Mouse (Mus musculus): ENCODE results near the gene Tsga10ip. TPM values are rescaled to one million over a fixed set of nuclear protein-coding genes. Genes with fewer than 3 reads are reported as not detected.
"Not testable (repeated sequence)": the region's sequence is repeated elsewhere in the genome, so short reads cannot be mapped to it uniquely, and the experiment has no call there.

Gene Tsga10ip
- total and polyA plus RNA-seq, 3 experiments, result 0.87 to 0.89 TPM; not detected in 1

DNA sequence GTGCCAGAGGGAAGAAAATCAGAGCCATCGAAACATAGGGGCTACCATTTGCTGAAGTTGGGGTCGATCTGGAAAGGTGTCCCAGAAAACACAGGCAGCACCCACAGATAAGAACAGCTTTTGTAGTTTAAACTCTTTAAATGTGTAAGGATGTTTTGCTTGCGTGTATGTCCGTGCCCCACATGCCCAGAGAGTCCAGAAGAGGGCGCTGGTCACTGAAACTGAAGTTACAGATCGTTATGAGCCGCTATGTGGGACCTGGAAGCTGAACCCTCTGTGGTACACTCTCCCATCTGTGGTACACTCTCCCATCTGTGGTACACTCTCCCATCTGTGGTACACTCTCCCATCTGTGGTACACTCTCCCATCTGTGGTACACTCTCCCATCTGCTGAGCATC lies 4.8 kb upstream of the Tsga10ip start:
- peaks cover 9 to 26% of the 10 kb centered on the region in 2 experiments; a peak in 3 of 4 replicates for H3K4me1 ChIP-seq (ENCODE audit: control insufficient read depth in 1 of 2, insufficient read depth in 2 of 2)
- peak overlapping the region; percentile 63 to 83 (median 75) for H3K4me3 ChIP-seq (replicated peaks in 1 of 3; ENCODE audit: low read depth in 2 of 3, low read length in 2 of 3, poor library complexity in 1 of 3)
- H3K9me3 ChIP-seq (replicated peaks; ENCODE audit: low read length), result no peaks in the 10 kb centered on the region
- H3K27me3 ChIP-seq (replicated peaks), result no peaks in the 10 kb centered on the region
- dilution Hi-C loops (cut with MboI; ENCODE audit: extremely low pct_ligation_motif_present, extremely low pct_unique_long_range_greater_than_20kb, low sequenced_read_pairs) (no loop called here), in situ Hi-C loops (cut with MboI; ENCODE audit: low pct_ligation_motif_present, low pct_unique_long_range_greater_than_20kb, low sequenced_read_pairs) (no loop called here)
- peak overlapping the region; percentile 65 for H3K9ac ChIP-seq (ENCODE audit: insufficient read depth, low read depth)
- H3K79me2 ChIP-seq (replicated peaks; ENCODE audit: control insufficient read depth, extremely low read depth, insufficient read depth, poor library complexity, severe bottlenecking), result no peaks in the 10 kb centered on the region
- TF ChIP-seq MXI1 (IDR thresholded peaks at IDR 0.05; ENCODE audit: low read depth, low read length), result peak; percentile 21
- 0 out of 2 replicates have a peak, but pooled peaks have one; percentile 14 for TF ChIP-seq MYC (IDR thresholded peaks at IDR 0.05; ENCODE audit: low read depth, low read length)
- TF ChIP-seq CTCF (conservative IDR thresholded peaks at IDR 0.05 in 1 of 2, IDR thresholded peaks at IDR 0.05 in 1 of 2; ENCODE audit: low read depth in 2 of 2, low read length in 2 of 2), result peak; percentile 52 to 68
- peak; percentile 14; the same call in 1 of the 2 replicates for TF ChIP-seq HCFC1 (IDR thresholded peaks at IDR 0.05; ENCODE audit: low read depth, low read length)
- no peak for TF ChIP-seq ETS1 (conservative IDR thresholded peaks at IDR 0.05; ENCODE audit: low read depth, low read length)
- no peak for TF ChIP-seq GABPA (IDR thresholded peaks at IDR 0.05; ENCODE audit: insufficient replicate concordance, low read depth, low read length)
- 0 out of 2 replicates have a peak, but pooled peaks have one; percentile 28 for TF ChIP-seq CHD1 (IDR thresholded peaks at IDR 0.05; ENCODE audit: low read depth, low read length)
- no peak for TF ChIP-seq ZC3H11A (IDR thresholded peaks at IDR 0.05; ENCODE audit: low read depth, low read length)
- no peak for TF ChIP-seq IRF4 (IDR thresholded peaks at IDR 0.05; ENCODE audit: low read depth, low read length)
- no peak for TF ChIP-seq ZMIZ1 (IDR thresholded peaks at IDR 0.05; ENCODE audit: low read depth, low read length)
- peak; percentile 37 for TF ChIP-seq RAD21 (IDR thresholded peaks at IDR 0.05; ENCODE audit: low read depth, low read length)
- no peak for TF ChIP-seq PAX5 (IDR thresholded peaks at IDR 0.05; ENCODE audit: low read length)
- TF ChIP-seq CHD2 (IDR thresholded peaks at IDR 0.05; ENCODE audit: low read length), result no peak
- peak; percentile 41 for TF ChIP-seq SMC3 (IDR thresholded peaks at IDR 0.05; ENCODE audit: low read depth, low read length)
- peak; percentile 83 for DNase-seq (ENCODE audit: extremely low read depth)
- peak overlapping the region; percentile 71 for H3K27ac ChIP-seq (ENCODE audit: insufficient read depth, low read depth)
- peaks cover 0 to 6% of the 10 kb centered on the region in 2 experiments for H3K36me3 ChIP-seq (replicated peaks in 1 of 2; ENCODE audit: control insufficient read depth in 1 of 2, insufficient read depth in 1 of 2, low read length in 1 of 2)
- 0 out of 2 replicates have a peak overlapping the region, but pooled peaks have one; percentile 24 for H3K4me2 ChIP-seq (ENCODE audit: insufficient read depth, low read depth, poor library complexity, severe bottlenecking)

DNA sequence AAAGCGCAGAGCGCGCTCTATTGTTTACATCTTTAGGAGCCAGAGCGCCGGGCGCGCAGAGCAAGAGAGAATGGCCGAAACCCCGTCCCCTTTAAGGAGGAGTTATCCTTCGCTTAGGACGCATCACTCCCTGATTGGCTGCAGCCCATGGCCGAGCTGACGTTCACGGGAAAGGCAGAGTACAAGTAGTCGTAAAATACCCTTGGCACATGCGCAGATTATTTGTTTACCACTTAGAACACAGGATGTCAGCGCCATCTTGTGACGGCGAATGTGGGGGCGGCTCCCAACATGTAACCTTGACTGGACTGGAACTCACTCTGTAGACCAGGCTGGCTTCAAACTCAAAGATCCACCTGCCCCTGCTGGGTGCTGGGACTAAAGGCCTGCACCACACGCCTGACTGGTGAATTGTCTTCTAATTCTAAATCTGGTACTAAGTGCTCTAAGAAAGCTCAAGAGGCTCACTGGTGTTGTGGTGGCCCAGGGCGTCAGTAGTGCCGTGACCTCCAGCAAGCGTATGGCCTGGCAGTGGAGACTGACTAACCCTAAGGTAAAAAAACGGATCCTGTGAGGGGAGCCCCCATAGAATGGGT lies 4.3 kb upstream of the Tsga10ip start:
- Histone ChIP-seq H3K27ac (ENCODE audit: insufficient read depth, low read depth) (peak overlapping the region; percentile 71), H3K9ac (ENCODE audit: insufficient read depth, low read depth) (peak overlapping the region; percentile 64), H3K4me3 (replicated peaks in 1 of 3; ENCODE audit: low read depth in 2 of 3, low read length in 2 of 3, poor library complexity in 1 of 3) (peak overlapping the region; percentile 63 to 83 (median 75)), H3K4me1 (ENCODE audit: control insufficient read depth in 1 of 2, insufficient read depth in 2 of 2) (peaks cover 6 to 26% of the 10 kb centered on the region in 2 experiments; a peak in 3 of 4 replicates)
- H3K36me3 ChIP-seq (replicated peaks in 1 of 2; ENCODE audit: control insufficient read depth in 1 of 2, insufficient read depth in 1 of 2, low read length in 1 of 2); H3K4me2 ChIP-seq (ENCODE audit: insufficient read depth, low read depth, poor library complexity, severe bottlenecking); H3K9me3 ChIP-seq (replicated peaks; ENCODE audit: low read length); dilution Hi-C loops (cut with MboI; ENCODE audit: extremely low pct_ligation_motif_present, extremely low pct_unique_long_range_greater_than_20kb, low sequenced_read_pairs); H3K79me2 ChIP-seq (replicated peaks; ENCODE audit: control insufficient read depth, extremely low read depth, insufficient read depth, poor library complexity, severe bottlenecking); H3K27me3 ChIP-seq (replicated peaks); in situ Hi-C loops (cut with MboI; ENCODE audit: low pct_ligation_motif_present, low pct_unique_long_range_greater_than_20kb, low sequenced_read_pairs): not testable (repeated sequence)
- peak; percentile 67 for DNase-seq (ENCODE audit: extremely low read depth)
- TF ChIP-seq SIN3A (IDR thresholded peaks at IDR 0.05; ENCODE audit: low read length), result peak; percentile 48; the same call in 1 of the 2 replicates
- TF ChIP-seq NRF1 (IDR thresholded peaks at IDR 0.05; ENCODE audit: low read depth, low read length), result peak; percentile 72
- TF ChIP-seq NELFE (IDR thresholded peaks at IDR 0.05; ENCODE audit: low read depth, low read length), result 0 out of 2 replicates have a peak, but pooled peaks have one; percentile 10
- 0 out of 2 replicates have a peak, but pooled peaks have one; percentile 38 for TF ChIP-seq TBP (conservative IDR thresholded peaks at IDR 0.05; ENCODE audit: low read depth, low read length)
- TF ChIP-seq RAD21 (IDR thresholded peaks at IDR 0.05; ENCODE audit: low read depth, low read length), result peak; percentile 5; the same call in 1 of the 2 replicates
- TF ChIP-seq CTCF (conservative IDR thresholded peaks at IDR 0.05 in 1 of 2, IDR thresholded peaks at IDR 0.05 in 1 of 2; ENCODE audit: low read depth in 2 of 2, low read length in 2 of 2), result peak in 1 of 2 experiments; percentile 24; a peak in 1 of 4 replicates

All from CH12.LX (cell line).